Mouse (Mus musculus) cerebellum, adult 2 months (tissue): ENCODE data around the gene Olfr1322. TPM values are rescaled to one million over a fixed set of nuclear protein-coding genes. Genes with fewer than 3 reads are reported as not detected.

Source experiments
- DNase-seq, 2 experiments: peaks; one replicate each; pipeline ENCODE4 v3.0.0; 2021
- H3K27ac ChIP-seq: fragments of 200-500 bp; 2 replicates; pipeline ENCODE4 v1.5.1; 2012; ENCODE audit warnings: low read length, control low read depth, inconsistent platforms; ENCODE audit not compliant: insufficient read depth
- H3K27me3 ChIP-seq: fragments of 200-500 bp; 2 replicates; pipeline ENCODE4 v1.6.1; 2012; ENCODE audit warnings: inconsistent platforms, mild to moderate bottlenecking, low read length, moderate library complexity; ENCODE audit not compliant: control insufficient read depth, insufficient read depth
- H3K4me1 ChIP-seq: fragments of 200-500 bp; 2 replicates; pipeline ENCODE4 v1.6.1; 2011; ENCODE audit warnings: low read length; ENCODE audit not compliant: control insufficient read depth, insufficient read depth
- H3K4me3 ChIP-seq: fragments of 200-500 bp; replicated peaks from 2 replicates; pipeline ENCODE3; 2011; ENCODE audit warnings: mild to moderate bottlenecking, low read depth, low read length, control low read depth; ENCODE audit not compliant: insufficient read depth
- CTCF ChIP-seq: fragments of 200-500 bp; IDR thresholded peaks from 2 replicates; pipeline ENCODE4 v1.5.1; 2011; ENCODE audit warnings: low read depth, mild to moderate bottlenecking, control low read depth, low read length, moderate library complexity, borderline replicate concordance; ENCODE audit not compliant: insufficient read depth
- POLR2A ChIP-seq: fragments of 200-500 bp; IDR thresholded peaks from 2 replicates; pipeline ENCODE4 v1.6.1; 2011; ENCODE audit warnings: low read length, control low read depth, borderline replicate concordance; ENCODE audit not compliant: insufficient read depth
- WGBS: fragments of 180-500 bp; shearing (Covaris S2); methylation state at CpG from one replicate; pipeline ENCODE4 v1.1.7; 2018; 5-methylcytosine and 5-hydroxymethylcytosine counted together
- polyA plus RNA-seq: library from polyadenylated mRNA; depleted of rRNA; stranded (reverse); fragments of >200 nt; gene quantifications from 2 replicates; pipeline ENCODE4 v1.2.3, GENCODE M21; 2012; rRNA removed

Gene Olfr1322
- polyA plus RNA-seq, result not detected in 2 replicates

DNA sequence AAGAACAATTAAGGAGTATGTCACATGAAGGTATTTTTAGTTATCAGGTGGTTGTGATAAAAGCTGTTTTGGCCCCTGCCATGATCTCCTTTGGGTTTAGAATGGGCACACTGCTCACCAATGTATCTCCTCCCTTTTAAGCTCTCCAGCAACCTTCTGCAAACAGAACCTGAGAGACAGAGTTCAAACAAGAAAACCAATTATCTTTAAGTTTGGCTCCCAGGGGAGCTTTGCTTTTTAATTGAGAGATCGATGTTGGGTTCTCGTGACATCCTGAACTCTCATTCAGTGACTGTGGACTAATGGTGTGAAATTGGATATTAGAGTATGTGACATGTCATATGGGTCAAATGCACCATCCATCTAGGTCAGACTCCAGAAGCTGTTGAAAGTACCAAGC is at the start of gene Olfr1322:
Gene Olfr1322, minus strand, starts transcription at position 101 of the 400 bp plus-strand sequence.
- WGBS, result 85% methylated on average over 2 of the region's 2 CpGs
- TF ChIP-seq POLR2A (no peak), CTCF (no peak)

DNA sequence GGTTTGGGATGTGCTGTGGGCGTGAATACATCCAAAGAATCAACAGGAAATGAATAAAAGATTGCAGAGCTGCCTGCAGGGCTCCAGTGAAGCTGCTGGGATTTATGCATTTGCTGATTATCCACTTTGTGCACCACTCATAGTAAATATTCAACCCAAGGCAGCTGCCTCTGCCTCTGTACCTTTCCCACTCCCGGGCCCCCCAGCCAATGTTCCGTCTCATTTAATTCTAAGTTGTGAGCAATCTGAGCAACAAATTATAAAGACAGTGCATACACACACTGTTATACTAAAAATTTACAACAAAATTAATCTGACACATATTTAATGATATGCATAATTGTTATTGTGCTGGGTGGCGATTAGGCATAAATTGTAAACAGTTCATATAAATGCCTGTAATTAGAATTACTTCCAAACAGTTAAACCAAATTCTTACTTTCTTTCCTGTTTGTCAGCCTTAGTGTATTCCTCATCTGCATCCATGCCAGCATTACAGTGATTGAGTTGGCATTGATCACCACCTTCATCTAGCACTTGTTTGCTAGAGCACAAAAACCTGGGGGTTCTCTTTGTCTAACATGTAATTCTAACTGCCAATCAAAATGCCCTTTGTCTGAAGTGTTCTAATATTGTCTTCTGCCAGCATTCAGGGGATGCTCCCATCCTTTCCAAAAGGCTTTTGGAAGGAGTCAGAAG is 13.5 kb downstream of the Olfr1322 start:
- Histone ChIP-seq H3K4me3 (no peak overlapping the region), H3K27me3 (no peaks in the 10 kb centered on the region), H3K27ac (no peak overlapping the region), H3K4me1 (no peaks in the 10 kb centered on the region)
- no peak for DNase-seq
- TF ChIP-seq POLR2A, result no peak
- TF ChIP-seq CTCF, result no peak
- 69% methylated on average over 4 of the region's 4 CpGs for WGBS

More for the DNA sequence above, at the start of gene Olfr1322:
- no peak within 1 kb of the TSS for H3K4me3 ChIP-seq
- no peak for DNase-seq
- no peaks in the 10 kb centered on the region for H3K27me3 ChIP-seq
- H3K4me1 ChIP-seq, result no peaks in the 10 kb centered on the region
- no peak within 1 kb of the TSS for H3K27ac ChIP-seq

Other genes with a start within 250 kb of the Olfr1322 start
- not detected in 2 replicates for gene Olfr1320, start 219.2 kb downstream of the Olfr1322 start, polyA plus RNA-seq
- gene Olfr1321, start 156.4 kb downstream of the Olfr1322 start, polyA plus RNA-seq, result not detected in 2 replicates
- 8.2 and 11.7 TPM in 2 replicates for gene Igsf1, start 93.7 kb downstream of the Olfr1322 start, polyA plus RNA-seq
- not detected in 2 replicates for gene Olfr1323, start 127.9 kb upstream of the Olfr1322 start, polyA plus RNA-seq